Mouse (Mus musculus) kidney, embryonic 16.5 days (tissue): Measurements from ENCODE around the gene Lrrc57. TPM values are rescaled to one million over a fixed set of nuclear protein-coding genes. Genes with fewer than 3 reads are reported as not detected.
A peak's percentile ranks its signal among the peaks of the same experiment; 100 is the strongest.

Experiments used
- ATAC-seq: fragments of 200-750 bp; cut with Nextera tagmentation; 2 replicates; pipeline ENCODE4 v1.8.0; 2017; ENCODE audit warnings: moderate TSS enrichment; ENCODE audit not compliant: low FRiP score, low TSS enrichment
- H3K27ac ChIP-seq: fragments of 300-500 bp; sonication (generic); 2 replicates; pipeline ENCODE4 v1.5.1; 2014; ENCODE audit warnings: low read length
- H3K27me3 ChIP-seq: fragments of 300-500 bp; sonication (generic); 2 replicates; pipeline ENCODE4 v1.6.1; 2014; ENCODE audit warnings: low read length, control low read depth, mixed read lengths; ENCODE audit not compliant: insufficient read depth
- H3K36me3 ChIP-seq: fragments of 300-500 bp; sonication (generic); 2 replicates; pipeline ENCODE4 v1.6.1; 2014; ENCODE audit warnings: low read length, control low read depth, mixed read lengths; ENCODE audit not compliant: insufficient read depth
- H3K4me1 ChIP-seq: fragments of 300-500 bp; sonication (generic); 2 replicates; pipeline ENCODE4 v1.6.1; 2014; ENCODE audit warnings: low read length, control low read depth, mixed read lengths; ENCODE audit not compliant: insufficient read depth
- H3K4me2 ChIP-seq: fragments of 300-500 bp; sonication (generic); replicated peaks from 2 replicates; pipeline ENCODE4 v1.6.1; 2014; ENCODE audit warnings: low read depth, low read length
- H3K4me3 ChIP-seq: fragments of 300-500 bp; sonication (generic); 2 replicates; pipeline ENCODE4 v1.5.1; 2014; ENCODE audit warnings: mild to moderate bottlenecking, low read length
- H3K9ac ChIP-seq: fragments of 300-500 bp; sonication (generic); replicated peaks from 2 replicates; pipeline ENCODE4 v1.6.1; 2014; ENCODE audit warnings: low read length
- H3K9me3 ChIP-seq: fragments of 300-500 bp; sonication (generic); 2 replicates; pipeline ENCODE4 v1.6.1; 2016; ENCODE audit warnings: low read length, control low read depth
- whole genome bisulfite sequencing: fragments of 180-500 bp; shearing (Covaris S2); extraction: QIAGEN DNeasy Blood & Tissue Kit; methylation state at CpG from one replicate; pipeline ENCODE4 v1.1.7; 2014; 5-methylcytosine and 5-hydroxymethylcytosine counted together
- polyA plus RNA-seq: library from polyadenylated mRNA; unstranded; fragments of >200 nt; fragmentation: Nextera tagmentation; extraction: Ambion mirVana; gene quantifications from 2 replicates; pipeline ENCODE4 v1.2.1, GENCODE M21; 2015

Gene Lrrc57
- polyA plus RNA-seq, 1 experiment from 2014 or later = 23.1 TPM

DNA sequence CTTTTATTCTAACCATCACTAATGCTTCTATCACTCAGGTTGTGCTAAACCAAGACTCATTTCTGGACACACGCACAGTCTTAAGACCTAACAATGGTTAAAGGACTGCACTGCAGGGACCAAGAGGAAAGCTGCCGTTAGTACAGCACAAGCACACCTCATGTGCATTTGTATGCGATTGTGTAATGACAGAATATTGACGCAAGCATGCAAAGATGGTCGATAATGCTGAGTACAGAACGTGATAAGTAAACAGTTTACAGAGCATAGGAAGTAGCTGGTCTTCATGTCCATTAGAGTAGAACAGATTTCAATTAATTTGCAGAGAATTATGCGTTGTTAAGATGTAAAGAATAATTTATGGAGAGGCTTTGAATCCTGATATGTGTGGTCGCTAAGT, 31.5 kb upstream of the Lrrc57 start:
- 90% methylated on average over 8 of the region's 8 CpGs for WGBS
- ATAC-seq = no peak
- H3K9me3 ChIP-seq = no peaks in the 10 kb centered on the region
- H3K9ac ChIP-seq = no peak overlapping the region
- no peaks in the 10 kb centered on the region for H3K27me3 ChIP-seq
- H3K4me3 ChIP-seq = no peak overlapping the region
- H3K4me1 ChIP-seq = 0 out of 2 replicates have a peak, but pooled peaks cover 3% of the 10 kb centered on the region
- no peaks in the 10 kb centered on the region for H3K36me3 ChIP-seq
- H3K27ac ChIP-seq = no peak overlapping the region
- H3K4me2 ChIP-seq = no peak overlapping the region

DNA sequence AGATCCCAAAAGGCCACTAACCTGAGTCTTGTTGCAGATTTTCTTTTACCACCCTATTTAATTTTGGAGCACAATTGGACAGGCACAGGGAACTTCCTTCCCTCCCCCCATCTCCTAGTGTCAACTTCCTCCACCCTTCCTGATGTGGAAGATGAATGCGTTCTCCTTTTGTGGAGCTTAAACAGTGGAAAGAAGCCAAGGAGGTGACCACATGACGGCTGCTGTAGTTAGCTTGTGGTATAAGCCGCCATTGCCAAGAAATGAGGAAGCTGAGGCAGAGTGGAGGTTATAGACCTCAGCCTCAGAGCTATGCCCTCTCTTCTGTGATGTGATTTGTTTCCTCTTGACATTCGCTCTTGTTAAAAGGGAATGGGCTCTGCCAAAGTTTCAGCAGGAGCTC, 22.6 kb upstream of the Lrrc57 start:
- WGBS = 63% methylated on average over 4 of the region's 4 CpGs
- Histone ChIP-seq H3K36me3 (peaks cover 10% of the 10 kb centered on the region; the same call in 1 of the 2 replicates), H3K9ac (no peak overlapping the region), H3K27ac (no peak overlapping the region; the same call in 1 of the 2 replicates), H3K4me3 (no peak overlapping the region), H3K4me1 (0 out of 2 replicates have a peak, but pooled peaks cover 5% of the 10 kb centered on the region), H3K9me3 (no peaks in the 10 kb centered on the region), H3K27me3 (no peaks in the 10 kb centered on the region), H3K4me2 (no peak overlapping the region)
- no peak for ATAC-seq

DNA sequence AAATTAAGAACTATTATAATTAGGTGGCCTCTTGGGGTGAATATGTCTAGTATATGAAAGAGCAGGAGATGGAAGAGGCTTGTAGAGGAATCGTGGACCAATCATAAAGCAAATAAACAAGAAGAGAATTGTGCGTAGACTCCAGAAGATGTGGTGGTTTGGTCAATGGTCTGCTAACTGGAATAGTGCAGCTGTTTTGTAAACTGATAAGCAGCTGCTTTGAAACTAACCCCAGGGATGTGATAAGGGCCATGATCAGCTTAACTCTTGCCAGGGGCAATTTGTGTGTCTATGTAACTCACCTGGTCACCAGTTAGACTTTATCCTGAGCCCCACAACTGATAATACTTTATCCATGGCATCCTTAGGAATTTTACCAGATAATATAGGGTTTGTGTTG, 22.2 kb upstream of the Lrrc57 start:
- H3K4me1 ChIP-seq = 0 out of 2 replicates have a peak, but pooled peaks cover 5% of the 10 kb centered on the region
- H3K36me3 ChIP-seq = peaks cover 10% of the 10 kb centered on the region; the same call in 1 of the 2 replicates
- ATAC-seq = no peak
- H3K27me3 ChIP-seq = no peaks in the 10 kb centered on the region
- no peak overlapping the region for H3K4me3 ChIP-seq
- H3K4me2 ChIP-seq = no peak overlapping the region
- 94% methylated on average over 2 of the region's 2 CpGs for WGBS
- H3K9ac ChIP-seq = no peak overlapping the region
- no peak overlapping the region for H3K27ac ChIP-seq
- no peaks in the 10 kb centered on the region for H3K9me3 ChIP-seq

- Histone ChIP-seq H3K4me1 (0 out of 2 replicates have a peak, but pooled peaks cover 5% of the 10 kb centered on the region), H3K36me3 (peaks cover 10% of the 10 kb centered on the region; the same call in 1 of the 2 replicates), H3K9ac (no peak overlapping the region), H3K9me3 (no peaks in the 10 kb centered on the region), H3K4me2 (peak overlapping the region; percentile 23; the same call in 1 of the 2 replicates), H3K4me3 (no peak overlapping the region), H3K27me3 (no peaks in the 10 kb centered on the region), H3K27ac (no peak overlapping the region)
- ATAC-seq = no peak
- 76% methylated on average over 2 of the region's 2 CpGs for WGBS
Measured at GRCm38 (mm10) chr2:120630655-120631054, 21.3 kb upstream of the Lrrc57 start.

GRCm38 (mm10) chr2:120630246-120630645, 20.9 kb upstream of the Lrrc57 start:
- H3K36me3 ChIP-seq = peaks cover 8% of the 10 kb centered on the region; the same call in 1 of the 2 replicates
- H3K4me3 ChIP-seq = peak overlapping the region; percentile 60; the same call in 1 of the 2 replicates
- no peaks in the 10 kb centered on the region for H3K9me3 ChIP-seq
- no peak overlapping the region for H3K27ac ChIP-seq
- H3K4me2 ChIP-seq = peak overlapping the region; percentile 65; the same call in 1 of the 2 replicates
- H3K9ac ChIP-seq = no peak overlapping the region
- ATAC-seq = no peak
- H3K27me3 ChIP-seq = no peaks in the 10 kb centered on the region
- 72% methylated on average over 2 of the region's 2 CpGs for WGBS
- H3K4me1 ChIP-seq = 0 out of 2 replicates have a peak, but pooled peaks cover 5% of the 10 kb centered on the region

- Histone ChIP-seq H3K4me3 (peak within 1 kb of the TSS; percentile 60), H3K36me3 (no peaks in the 10 kb centered on the region), H3K27ac (0 out of 2 replicates have a peak within 1 kb of the TSS, but pooled peaks have one; percentile 27), H3K9me3 (no peaks in the 10 kb centered on the region), H3K9ac (peak within 1 kb of the TSS; percentile 64), H3K4me2 (peak within 1 kb of the TSS; percentile 65), H3K27me3 (no peaks in the 10 kb centered on the region), H3K4me1 (0 out of 2 replicates have a peak, but pooled peaks cover 5% of the 10 kb centered on the region)
- peak; percentile 100 for ATAC-seq
- 1% methylated on average over 36 of the region's 36 CpGs for WGBS
Measured at GRCm38 (mm10) chr2:120628886-120629735, 19.8 kb upstream of the Lrrc57 start, which contains the start of gene Stard9. Stard9 (plus strand) TSS chr2:120629121.

DNA sequence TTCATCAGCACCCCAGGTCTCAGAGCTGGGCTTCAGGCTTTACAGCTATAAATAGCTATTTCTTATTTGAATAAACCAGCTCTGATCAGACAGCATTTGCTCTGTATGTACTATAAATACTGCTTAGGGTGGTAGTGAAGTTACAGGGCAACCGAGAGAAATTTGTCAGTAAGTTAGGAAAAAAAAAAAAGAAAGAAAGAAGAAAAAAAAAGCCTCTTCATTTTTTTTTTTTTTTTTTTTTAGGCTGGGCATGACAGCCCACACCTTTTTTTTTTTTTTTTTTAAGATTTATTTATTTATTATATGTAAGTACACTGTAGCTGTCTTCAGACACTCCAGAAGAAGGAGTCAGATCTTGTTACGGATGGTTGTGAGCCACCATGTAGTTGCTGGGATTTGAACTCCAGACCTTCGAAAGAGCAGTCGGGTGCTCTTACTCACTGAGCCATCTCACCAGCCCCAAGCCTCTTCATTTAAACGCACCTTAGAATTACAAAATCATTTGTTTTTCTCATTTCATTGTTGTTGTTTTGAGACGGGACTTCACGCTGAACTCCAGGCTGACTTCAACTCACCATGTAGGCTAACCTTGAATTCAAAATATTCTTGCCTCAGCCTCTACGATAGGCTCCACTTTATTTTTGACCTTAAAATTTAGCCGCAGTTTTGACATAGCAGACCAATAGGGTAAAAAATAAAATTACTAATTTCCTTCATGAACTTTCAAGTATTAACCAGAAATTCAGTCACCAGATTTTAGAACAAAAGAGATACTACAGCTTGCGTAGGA, 19.0 kb upstream of the Lrrc57 start:
- peak; percentile 20; the same call in 1 of the 2 replicates for ATAC-seq

DNA sequence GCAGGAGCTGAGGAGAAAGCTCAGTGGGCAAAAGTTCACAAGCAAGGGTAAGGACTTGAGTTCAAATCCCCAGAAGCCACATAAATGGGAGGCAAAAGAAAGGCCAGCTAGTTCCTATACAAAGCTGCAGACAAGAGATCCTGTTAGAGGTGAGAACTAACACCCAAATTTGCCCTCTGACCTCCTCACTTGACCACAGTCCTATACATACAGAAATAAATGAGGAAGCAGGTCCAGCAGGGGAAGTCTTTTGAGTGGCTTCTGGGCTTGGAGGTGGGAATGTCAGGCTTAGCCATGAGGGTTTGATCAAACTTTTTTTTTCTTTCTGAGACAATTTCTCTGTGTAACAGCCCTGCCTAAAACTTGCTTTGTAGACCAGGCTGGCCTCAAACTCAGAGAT, 13.6 kb upstream of the Lrrc57 start:
- Histone ChIP-seq H3K27ac (no peak overlapping the region), H3K27me3 (no peaks in the 10 kb centered on the region), H3K36me3 (peaks cover 11% of the 10 kb centered on the region), H3K9ac (no peak overlapping the region), H3K4me1 (no peaks in the 10 kb centered on the region), H3K4me2 (no peak overlapping the region), H3K4me3 (no peak overlapping the region), H3K9me3 (no peaks in the 10 kb centered on the region)
- ATAC-seq = no peak

More for the DNA sequence above, 19.0 kb upstream of the Lrrc57 start:
- H3K4me2 ChIP-seq = peak overlapping the region; percentile 65
- 0 out of 2 replicates have a peak, but pooled peaks cover 5% of the 10 kb centered on the region for H3K4me1 ChIP-seq
- peak overlapping the region; percentile 22 for H3K9ac ChIP-seq
- no peaks in the 10 kb centered on the region for H3K9me3 ChIP-seq
- H3K27me3 ChIP-seq = no peaks in the 10 kb centered on the region
- WGBS = 29% methylated on average over 10 of the region's 10 CpGs
- H3K4me3 ChIP-seq = peak overlapping the region; percentile 60
- no peak overlapping the region for H3K27ac ChIP-seq
- H3K36me3 ChIP-seq = no peaks in the 10 kb centered on the region

GRCm38 (mm10) chr2:120619538-120619937, 10.2 kb upstream of the Lrrc57 start:
- no peak for ATAC-seq
- Histone ChIP-seq H3K9ac (no peak overlapping the region), H3K27me3 (no peaks in the 10 kb centered on the region), H3K4me1 (no peaks in the 10 kb centered on the region), H3K27ac (no peak overlapping the region), H3K4me2 (no peak overlapping the region), H3K36me3 (peaks cover 18% of the 10 kb centered on the region), H3K9me3 (no peaks in the 10 kb centered on the region), H3K4me3 (no peak overlapping the region)
- 96% methylated on average over 1 of the region's 1 CpGs for WGBS
